Mouse (Mus musculus): ENCODE results near the gene Sumo3. TPM values are rescaled to one million over a fixed set of nuclear protein-coding genes. Genes with fewer than 3 reads are reported as not detected.

The Sumo3 gene
- total RNA-seq, 2 experiments from 2014 or later, result 22.1 to 118 TPM

Other genes with a start within 250 kb of the Sumo3 start
- 0.02 and 0.05 TPM in 2 replicates for gene Adarb1, start 187.8 kb upstream of the Sumo3 start, total RNA-seq (2015)
- gene Adarb1, start 187.8 kb upstream of the Sumo3 start, total RNA-seq (2017), result 0.20 and 0.37 TPM in 2 replicates
- 11.5 and 11.7 TPM in 2 replicates for gene Fam207a, start 90.3 kb upstream of the Sumo3 start, total RNA-seq (2015)
- 36.3 and 46.5 TPM in 2 replicates for gene Fam207a, start 90.3 kb upstream of the Sumo3 start, total RNA-seq (2017)
- gene Itgb2, start 75.8 kb upstream of the Sumo3 start, total RNA-seq (2015), result 342 TPM in 2 replicates
- 400 and 419 TPM in 2 replicates for gene Itgb2, start 75.8 kb upstream of the Sumo3 start, total RNA-seq (2017)
- gene Pttg1ip, start 24.4 kb upstream of the Sumo3 start, total RNA-seq (2015), result 82.8 and 97.8 TPM in 2 replicates
- gene Pttg1ip, start 24.4 kb upstream of the Sumo3 start, total RNA-seq (2017), result 50.0 and 54.8 TPM in 2 replicates
- not detected in 2 replicates for gene Gm49325, start 100 bp downstream of the Sumo3 start, total RNA-seq (2015)
- gene Gm49325, start 100 bp downstream of the Sumo3 start, total RNA-seq (2017), result not detected in 2 replicates
- 15.3 and 18.1 TPM in 2 replicates for gene Ube2g2, start 16.2 kb downstream of the Sumo3 start, total RNA-seq (2015)
- 27.4 and 40.0 TPM in 2 replicates for gene Ube2g2, start 16.2 kb downstream of the Sumo3 start, total RNA-seq (2017)
- not detected in 2 replicates for gene Tspear, start 80.5 kb downstream of the Sumo3 start, total RNA-seq (2015)
- not detected in 2 replicates for gene Tspear, start 80.5 kb downstream of the Sumo3 start, total RNA-seq (2017)
- gene Gm19402, start 84.7 kb downstream of the Sumo3 start, total RNA-seq (2015), result not detected in 2 replicates
- not detected in 2 replicates for gene Gm19402, start 84.7 kb downstream of the Sumo3 start, total RNA-seq (2017)
- gene Gm9508, start 91.1 kb downstream of the Sumo3 start, total RNA-seq (2015), result not detected in 2 replicates
- not detected in 2 replicates for gene Gm9508, start 91.1 kb downstream of the Sumo3 start, total RNA-seq (2017)
- gene Gm10272, start 100.5 kb downstream of the Sumo3 start, total RNA-seq (2015), result not detected in 2 replicates
- gene Gm10272, start 100.5 kb downstream of the Sumo3 start, total RNA-seq (2017), result not detected in 2 replicates
- not detected in 2 replicates for gene Gm10024, start 105.4 kb downstream of the Sumo3 start, total RNA-seq (2015)
- gene Gm10024, start 105.4 kb downstream of the Sumo3 start, total RNA-seq (2017), result not detected in 2 replicates
- gene Gm10142, start 109.7 kb downstream of the Sumo3 start, total RNA-seq (2015), result not detected in 2 replicates
- gene Gm10142, start 109.7 kb downstream of the Sumo3 start, total RNA-seq (2017), result not detected in 2 replicates
- not detected in 2 replicates for gene Krtap12-1, start 114.5 kb downstream of the Sumo3 start, total RNA-seq (2015)
- gene Krtap12-1, start 114.5 kb downstream of the Sumo3 start, total RNA-seq (2017), result not detected in 2 replicates
- not detected in 2 replicates for gene Gm10100, start 120.4 kb downstream of the Sumo3 start, total RNA-seq (2015)
- gene Gm10100, start 120.4 kb downstream of the Sumo3 start, total RNA-seq (2017), result not detected in 2 replicates
- gene Gm18596, start 136.5 kb downstream of the Sumo3 start, total RNA-seq (2015), result not detected in 2 replicates
- gene Gm18596, start 136.5 kb downstream of the Sumo3 start, total RNA-seq (2017), result not detected in 2 replicates
- gene Gm9736, start 145.3 kb downstream of the Sumo3 start, total RNA-seq (2015), result not detected in 2 replicates
- gene Gm9736, start 145.3 kb downstream of the Sumo3 start, total RNA-seq (2017), result not detected in 2 replicates
- gene Gm3233, start 153.6 kb downstream of the Sumo3 start, total RNA-seq (2015), result not detected in 2 replicates
- gene Gm3233, start 153.6 kb downstream of the Sumo3 start, total RNA-seq (2017), result not detected in 2 replicates
- gene Gm3238, start 165.2 kb downstream of the Sumo3 start, total RNA-seq (2015), result not detected in 2 replicates
- not detected in 2 replicates for gene Gm3238, start 165.2 kb downstream of the Sumo3 start, total RNA-seq (2017)
- not detected in 2 replicates for gene Gm7138, start 170.8 kb downstream of the Sumo3 start, total RNA-seq (2015)
- gene Gm7138, start 170.8 kb downstream of the Sumo3 start, total RNA-seq (2017), result not detected in 2 replicates
- not detected in 2 replicates for gene Gm3250, start 176.4 kb downstream of the Sumo3 start, total RNA-seq (2015)
- not detected in 2 replicates for gene Gm3250, start 176.4 kb downstream of the Sumo3 start, total RNA-seq (2017)
- not detected in 2 replicates for gene Gm7137, start 182.1 kb downstream of the Sumo3 start, total RNA-seq (2015)
- not detected in 2 replicates for gene Gm7137, start 182.1 kb downstream of the Sumo3 start, total RNA-seq (2017)
- gene Gm9639, start 189.0 kb downstream of the Sumo3 start, total RNA-seq (2015), result not detected in 2 replicates
- gene Gm9639, start 189.0 kb downstream of the Sumo3 start, total RNA-seq (2017), result not detected in 2 replicates
- gene Gm19668, start 193.0 kb downstream of the Sumo3 start, total RNA-seq (2015), result not detected in 2 replicates
- gene Gm19668, start 193.0 kb downstream of the Sumo3 start, total RNA-seq (2017), result not detected in 2 replicates
- not detected in 2 replicates for gene Gm9507, start 205.7 kb downstream of the Sumo3 start, total RNA-seq (2015)
- not detected in 2 replicates for gene Gm9507, start 205.7 kb downstream of the Sumo3 start, total RNA-seq (2017)
- not detected in 2 replicates for gene Gm2696, start 208.6 kb downstream of the Sumo3 start, total RNA-seq (2015)
- gene Gm2696, start 208.6 kb downstream of the Sumo3 start, total RNA-seq (2017), result not detected in 2 replicates
- gene Krtap10-4, start 221.0 kb downstream of the Sumo3 start, total RNA-seq (2015), result not detected in 2 replicates
- gene Krtap10-4, start 221.0 kb downstream of the Sumo3 start, total RNA-seq (2017), result not detected in 2 replicates
- gene Krtap10-10, start 229.8 kb downstream of the Sumo3 start, total RNA-seq (2015), result not detected in 2 replicates
- not detected in 2 replicates for gene Krtap10-10, start 229.8 kb downstream of the Sumo3 start, total RNA-seq (2017)
- gene Gm36176, start 240.7 kb downstream of the Sumo3 start, total RNA-seq (2015), result not detected in 2 replicates
- not detected in 2 replicates for gene Gm36176, start 240.7 kb downstream of the Sumo3 start, total RNA-seq (2017)
- not detected in 2 replicates for gene Gm10318, start 246.8 kb downstream of the Sumo3 start, total RNA-seq (2015)
- gene Gm10318, start 246.8 kb downstream of the Sumo3 start, total RNA-seq (2017), result not detected in 2 replicates

Data from megakaryocyte, adult 5-6 weeks (primary cell).